Comparison of ENCODE assay signal across 22 mouse cellular contexts in the genomic region with DNA sequence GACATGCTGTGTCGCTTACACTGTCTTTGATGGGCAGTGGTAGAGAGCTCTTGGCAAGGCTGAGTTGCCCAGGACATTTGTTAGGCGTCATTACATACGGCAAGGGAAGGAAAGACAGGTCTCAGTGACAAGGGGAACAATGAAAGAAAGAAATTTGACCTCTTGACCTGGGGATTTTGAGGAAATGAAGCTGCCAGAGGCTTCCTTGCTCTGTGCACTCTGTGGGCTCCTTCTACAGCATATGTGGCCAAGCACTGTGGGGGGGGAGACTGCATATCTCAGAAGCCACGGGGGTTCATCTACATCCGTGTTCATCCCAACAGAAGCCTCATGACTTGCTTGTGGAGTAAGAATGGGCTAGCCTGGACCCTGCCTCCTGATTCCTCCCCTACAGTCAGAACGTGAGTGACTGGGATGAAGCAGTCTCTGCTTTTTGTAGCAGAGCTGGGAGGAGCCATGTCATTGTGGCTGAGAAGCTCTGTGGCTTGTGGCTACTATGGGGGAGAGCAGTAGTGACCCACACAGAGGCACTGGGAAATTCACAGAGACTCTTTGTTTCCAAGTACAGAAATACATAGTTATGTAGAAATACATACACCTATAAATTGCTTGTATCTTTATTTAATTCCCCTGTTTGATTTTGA. TPM values are rescaled to one million over a fixed set of nuclear protein-coding genes. Genes with fewer than 3 reads are reported as not detected.
DNase-seq lines count a peak whose midpoint lies in the region; ATAC-seq lines count a peak whose summit lies in the region.
"Had no signal": no experiment of that assay in that cellular context is flagged by ENCODE, and none has a peak within 500 bp of the region (broad histone marks: within the 10 kb centered on the region; RNA-seq: fewer than 3 reads in every experiment).

No protein-coding gene starts in this region.

- H3K4me3 ChIP-seq in liver, embryonic 13.5 days (replicated peaks) = no peak overlapping the region
- H3K4me3 ChIP-seq in megakaryocyte, embryonic 14.5 days (replicated peaks) = peak overlapping the region; percentile 82
- no peak overlapping the region for H3K4me3 ChIP-seq in forebrain, embryonic 15.5 days
- H3K4me3 ChIP-seq: embryonic facial prominence, embryonic 15.5 days; erythroblast, embryonic 14.5 days; forebrain, embryonic 10.5 days; heart, embryonic 12.5 days; hindbrain, embryonic 15.5 days had no signal

- peaks cover 51% of the 10 kb centered on the region for H3K4me1 ChIP-seq in liver, embryonic 13.5 days (replicated peaks)
- H3K4me1 ChIP-seq in megakaryocyte, embryonic 14.5 days = peaks cover 81% of the 10 kb centered on the region
- no peaks in the 10 kb centered on the region for H3K4me1 ChIP-seq in forebrain, embryonic 15.5 days
- H3K4me1 ChIP-seq: embryonic facial prominence, embryonic 15.5 days; heart, embryonic 12.5 days; hindbrain, embryonic 15.5 days had no signal

- intact Hi-C loops in left cerebral cortex, postnatal 36 days (cut with DNase I) = no loop called here

- ATAC-seq in liver, embryonic 13.5 days (ENCODE audit: low read depth) = no peak
- ATAC-seq in common myeloid progenitor, adult 5-6 weeks (replicated peaks; ENCODE audit: low read depth, poor library complexity, severe bottlenecking) = peak; percentile 77
- no peak for ATAC-seq in forebrain, embryonic 15.5 days (replicated peaks)
- ATAC-seq: forebrain, embryonic 16.5 days had no signal

- DNase-seq in liver, embryonic 13.5 days = no peak
- no peak for DNase-seq in liver
- peak; percentile 82 for DNase-seq in 416B (ENCODE audit: low read depth)
- no peak for DNase-seq in left cerebral cortex, postnatal 36 days (ENCODE audit: low spot score in 2 of 2)
- DNase-seq: adrenal gland, adult 8-10 months; adrenal gland, postnatal 36 days; cerebellum, adult 2 months; cerebellum, postnatal 10 days; embryo, embryonic 11 days; gastrocnemius, postnatal 14 days had no signal

- 0 out of 2 replicates have a peak, but pooled peaks cover 6% of the 10 kb centered on the region for H3K27me3 ChIP-seq in liver, embryonic 13.5 days
- H3K27me3 ChIP-seq in megakaryocyte, embryonic 14.5 days (replicated peaks) = peaks cover 2% of the 10 kb centered on the region
- no peaks in the 10 kb centered on the region for H3K27me3 ChIP-seq in forebrain, embryonic 15.5 days
- H3K27me3 ChIP-seq: embryonic facial prominence, embryonic 15.5 days; heart, embryonic 12.5 days; hindbrain, embryonic 15.5 days had no signal

- H3K9me3 ChIP-seq in liver, embryonic 13.5 days (replicated peaks) = no peaks in the 10 kb centered on the region
- 0 out of 2 replicates have a peak, but pooled peaks cover under 1% of the 10 kb centered on the region for H3K9me3 ChIP-seq in megakaryocyte, embryonic 14.5 days
- H3K9me3 ChIP-seq in forebrain, embryonic 15.5 days = no peaks in the 10 kb centered on the region
- H3K9me3 ChIP-seq: embryonic facial prominence, embryonic 15.5 days; G1E; hindbrain, embryonic 15.5 days had no signal

- H3K36me3 ChIP-seq in liver, embryonic 13.5 days = peaks cover 4% of the 10 kb centered on the region
- H3K36me3 ChIP-seq in megakaryocyte, embryonic 14.5 days (replicated peaks; ENCODE audit: low read length) = peaks cover 8% of the 10 kb centered on the region
- no peaks in the 10 kb centered on the region for H3K36me3 ChIP-seq in forebrain, embryonic 15.5 days
- H3K36me3 ChIP-seq: embryonic facial prominence, embryonic 15.5 days; G1E; hindbrain, embryonic 15.5 days had no signal

- H3K9ac ChIP-seq in liver, embryonic 13.5 days = no peak overlapping the region
- H3K9ac ChIP-seq in forebrain, embryonic 15.5 days (replicated peaks) = no peak overlapping the region
- H3K9ac ChIP-seq: embryonic facial prominence, embryonic 15.5 days; heart, embryonic 12.5 days; hindbrain, embryonic 15.5 days had no signal

- H3K4me2 ChIP-seq in liver, embryonic 13.5 days = no peak overlapping the region
- H3K4me2 ChIP-seq in forebrain, embryonic 15.5 days (replicated peaks) = no peak overlapping the region
- H3K4me2 ChIP-seq: embryonic facial prominence, embryonic 15.5 days; heart, embryonic 12.5 days; hindbrain, embryonic 15.5 days had no signal

- H3K27ac ChIP-seq in liver, embryonic 13.5 days = 0 out of 2 replicates have a peak overlapping the region, but pooled peaks have one; percentile 24
- no peak overlapping the region for H3K27ac ChIP-seq in forebrain, embryonic 15.5 days (replicated peaks)
- H3K27ac ChIP-seq: embryonic facial prominence, embryonic 15.5 days; forebrain, embryonic 10.5 days; hindbrain, embryonic 15.5 days had no signal

- WGBS in liver, embryonic 13.5 days (ENCODE audit: insufficient replicate concordance) = 31% methylated on average over 6 of the region's 6 CpGs
- 55% methylated on average over 6 of the region's 6 CpGs for WGBS in forebrain, embryonic 15.5 days

RNA-seq across cellular contexts. Expression of a gene that starts 35.7 kb away (rescaled TPM):
- polyA plus RNA-seq in liver, embryonic 13.5 days (2015; fragmentation: Nextera tagmentation; extraction: Ambion mirVana) = 22.5 and 36.2 TPM in 2 replicates
- total RNA-seq in common myeloid progenitor, adult 5-6 weeks (2017) = 69.3 and 78.5 TPM in 2 replicates
- polyA plus RNA-seq in megakaryocyte, embryonic 14.5 days (2012; ENCODE audit: insufficient read depth, low replicate concordance) = 9.6 and 47.7 TPM in 2 replicates
- 22.2 and 24.3 TPM in 2 replicates for polyA plus RNA-seq in forebrain, embryonic 15.5 days (2015; fragmentation: Nextera tagmentation; extraction: Ambion mirVana)
- total RNA-seq in left cerebral cortex, postnatal 36 days (2021) = under 1 TPM; 0.66 to 0.84 TPM

RNA-seq across cellular contexts. Expression of a gene that starts 48.5 kb away (rescaled TPM):
- 3.7 and 5.5 TPM in 2 replicates for polyA plus RNA-seq in liver, embryonic 13.5 days (2015; fragmentation: Nextera tagmentation; extraction: Ambion mirVana)
- not detected in 2 replicates for total RNA-seq in common myeloid progenitor, adult 5-6 weeks (2017)
- 1.3 TPM in 1 of 2 replicates, not detected in the other for polyA plus RNA-seq in megakaryocyte, embryonic 14.5 days (2012; ENCODE audit: insufficient read depth, low replicate concordance)
- polyA plus RNA-seq in forebrain, embryonic 15.5 days (2015; fragmentation: Nextera tagmentation; extraction: Ambion mirVana) = 0.26 and 0.29 TPM in 2 replicates
- under 1 TPM; 0.32 to 0.59 TPM for total RNA-seq in left cerebral cortex, postnatal 36 days (2021)
- total RNA-seq: adrenal gland, adult 8-10 months; gastrocnemius, postnatal 14 days; heart, postnatal 25 days had no signal
- polyA plus RNA-seq: embryonic facial prominence, embryonic 11.5 days; embryonic facial prominence, embryonic 15.5 days; erythroblast, embryonic 14.5 days; forebrain, embryonic 10.5 days; G1E; heart, embryonic 12.5 days had no signal
